Mouse (Mus musculus) brain, embryonic 14.5 days (tissue): ENCODE measurements at regions not wholly inside any gene's neighbourhood (a gene's known extent, or its start where the extent isn't known, plus 50 kb on each side); places are given as distances from the start of the nearest gene placed in this dataset.
"Not testable (repeated sequence)": the region's sequence is repeated elsewhere in the genome, so short reads cannot be mapped to it uniquely, and the experiment has no call there.

Experiments used
- DNase-seq: peaks from one replicate; pipeline ENCODE4 v3.0.0-alpha.2; 2011; ENCODE audit warnings: low read depth
- CTCF ChIP-seq: fragments of 200-500 bp; IDR thresholded peaks from 2 replicates; pipeline ENCODE4 v1.5.1; 2012; ENCODE audit warnings: inconsistent platforms, mild to moderate bottlenecking, moderate library complexity, borderline replicate concordance; ENCODE audit not compliant: insufficient read depth, insufficient read length; ENCODE audit errors: extremely low read depth
- POLR2A ChIP-seq: fragments of 200-500 bp; IDR thresholded peaks from 2 replicates; pipeline ENCODE4 v1.6.1; 2012; ENCODE audit warnings: mild to moderate bottlenecking, inconsistent platforms, borderline replicate concordance; ENCODE audit not compliant: poor library complexity, insufficient read depth, insufficient read length, severe bottlenecking; ENCODE audit errors: extremely low read depth

- no peak for DNase-seq
- no peak for TF ChIP-seq POLR2A
- no peak for TF ChIP-seq CTCF
Observed at GRCm38 (mm10) chr3:57935042-57935610, 87.2 kb upstream of the Pfn2 start.

GRCm38 (mm10) chr3:57940504-57941381 is 92.9 kb upstream of the Pfn2 start:
- no peak for DNase-seq
- TF ChIP-seq POLR2A (no peak), CTCF (no peak)

GRCm38 (mm10) chr3:57944698-57945097 is 96.8 kb upstream of the Pfn2 start:
- no peak for DNase-seq
- TF ChIP-seq CTCF (no peak), POLR2A (no peak)

GRCm38 (mm10) chr3:57945765-57946164 is 97.9 kb upstream of the Pfn2 start:
- TF ChIP-seq POLR2A = no peak
- no peak for TF ChIP-seq CTCF
- peak; percentile 56 for DNase-seq

- no peak for TF ChIP-seq POLR2A
- no peak for TF ChIP-seq CTCF
- DNase-seq = no peak
Observed at GRCm38 (mm10) chr3:57947331-57947730, 99.5 kb upstream of the Pfn2 start.

GRCm38 (mm10) chr3:57948720-57949119 is 100.8 kb upstream of the Pfn2 start:
- TF ChIP-seq POLR2A = no peak
- TF ChIP-seq CTCF = no peak
- no peak for DNase-seq

GRCm38 (mm10) chr3:57950431-57951331 is 102.8 kb upstream of the Pfn2 start:
- DNase-seq = peak; percentile 55
- no peak for TF ChIP-seq CTCF

- peak; percentile 69 for DNase-seq
- no peak for TF ChIP-seq POLR2A
- TF ChIP-seq CTCF = no peak
Observed at GRCm38 (mm10) chr3:57951438-57951837, 103.6 kb upstream of the Pfn2 start.

GRCm38 (mm10) chr3:57957352-57957751 is 109.5 kb upstream of the Pfn2 start:
- DNase-seq = peak; percentile 23

GRCm38 (mm10) chr3:57963965-57964364 is 116.1 kb upstream of the Pfn2 start:
- no peak for DNase-seq
- no peak for TF ChIP-seq CTCF
- TF ChIP-seq POLR2A = no peak

More at GRCm38 (mm10) chr3:57957352-57957751, 109.5 kb upstream of the Pfn2 start:
- no peak for TF ChIP-seq CTCF
- no peak for TF ChIP-seq POLR2A

- DNase-seq = not testable (repeated sequence)
Observed at GRCm38 (mm10) chr3:57970614-57971013, 122.7 kb upstream of the Pfn2 start.
